Mouse (Mus musculus) forebrain, embryonic 10.5 days (tissue): ENCODE measurements around the gene Ttyh3. TPM values are rescaled to one million over a fixed set of nuclear protein-coding genes. Genes with fewer than 3 reads are reported as not detected.

Source experiments
- DNase-seq: peaks from one replicate; pipeline ENCODE4 v3.0.0-alpha.2; 2017; ENCODE audit warnings: low spot score; ENCODE audit errors: extremely low spot score
- H3K27ac ChIP-seq: fragments of 300-500 bp; sonication (generic); 2 replicates; pipeline ENCODE4 v1.5.1; 2016; ENCODE audit warnings: mild to moderate bottlenecking
- H3K27me3 ChIP-seq: fragments of 300-500 bp; sonication (generic); 2 replicates; pipeline ENCODE4 v1.6.1; 2016; ENCODE audit warnings: mild to moderate bottlenecking; ENCODE audit not compliant: poor library complexity, severe bottlenecking
- H3K36me3 ChIP-seq: fragments of 300-500 bp; sonication (generic); replicated peaks from 2 replicates; pipeline ENCODE4 v1.6.1; 2016; ENCODE audit warnings: mild to moderate bottlenecking, moderate library complexity
- H3K4me1 ChIP-seq: fragments of 300-500 bp; sonication (generic); 2 replicates; pipeline ENCODE4 v1.6.1; 2016
- H3K4me3 ChIP-seq: fragments of 300-500 bp; sonication (generic); 2 replicates; pipeline ENCODE4 v1.5.1; 2016; ENCODE audit warnings: mild to moderate bottlenecking, moderate library complexity
- H3K9me3 ChIP-seq: fragments of 300-500 bp; sonication (generic); 2 replicates; pipeline ENCODE4 v1.6.1; 2016; ENCODE audit warnings: mild to moderate bottlenecking, moderate library complexity
- WGBS: fragments of 180-500 bp; shearing (Covaris S2); methylation state at CpG from one replicate; pipeline ENCODE4 v1.1.7; 2016; 5-methylcytosine and 5-hydroxymethylcytosine counted together
- polyA plus RNA-seq: library from polyadenylated mRNA; unstranded; fragments of >200 nt; fragmentation: Nextera tagmentation; extraction: Ambion mirVana; gene quantifications from 2 replicates; pipeline ENCODE4 v1.2.1, GENCODE M21; 2016

Gene Ttyh3
- polyA plus RNA-seq, 1 experiment from 2014 or later, result 35.7 TPM

GRCm38 (mm10) chr5:140621092-140621491 is 27.7 kb downstream of the Ttyh3 start:
- peaks cover 34% of the 10 kb centered on the region for H3K4me1 ChIP-seq
- H3K27me3 ChIP-seq, result no peaks in the 10 kb centered on the region
- WGBS, result 80% methylated on average over 9 of the region's 9 CpGs
- H3K36me3 ChIP-seq, result peaks cover 74% of the 10 kb centered on the region
- H3K4me3 ChIP-seq, result no peak overlapping the region
- H3K9me3 ChIP-seq, result no peaks in the 10 kb centered on the region
- peak overlapping the region; percentile 44; the same call in 1 of the 2 replicates for H3K27ac ChIP-seq
- DNase-seq, result no peak

- no peak for DNase-seq
- Histone ChIP-seq H3K4me1 (peaks cover 40% of the 10 kb centered on the region), H3K9me3 (no peaks in the 10 kb centered on the region), H3K27ac (peak overlapping the region; percentile 56; the same call in 1 of the 2 replicates), H3K4me3 (no peak overlapping the region), H3K36me3 (peaks cover 72% of the 10 kb centered on the region), H3K27me3 (no peaks in the 10 kb centered on the region)
- WGBS, result 61% methylated on average over 7 of the region's 7 CpGs
These were observed 28.7 kb downstream of the Ttyh3 start for GRCm38 (mm10) chr5:140619895-140620736.

- 24% methylated on average over 6 of the region's 6 CpGs for whole genome bisulfite sequencing
- no peak overlapping the region for H3K4me3 ChIP-seq
- H3K9me3 ChIP-seq, result no peaks in the 10 kb centered on the region
- no peaks in the 10 kb centered on the region for H3K27me3 ChIP-seq
- H3K4me1 ChIP-seq, result peaks cover 48% of the 10 kb centered on the region
- DNase-seq, result peak; percentile 86
- H3K27ac ChIP-seq, result no peak overlapping the region
- H3K36me3 ChIP-seq, result peaks cover 72% of the 10 kb centered on the region
These were observed 29.6 kb downstream of the Ttyh3 start for GRCm38 (mm10) chr5:140619151-140619771.

- DNase-seq, result no peak
- Histone ChIP-seq H3K27ac (0 out of 2 replicates have a peak overlapping the region, but pooled peaks have one; percentile 68), H3K9me3 (no peaks in the 10 kb centered on the region), H3K27me3 (peaks cover 1% of the 10 kb centered on the region; the same call in 1 of the 2 replicates), H3K4me3 (no peak overlapping the region), H3K4me1 (peaks cover 60% of the 10 kb centered on the region), H3K36me3 (peaks cover 72% of the 10 kb centered on the region)
- WGBS, result 78% methylated on average over 5 of the region's 5 CpGs
These were observed 31.1 kb downstream of the Ttyh3 start for GRCm38 (mm10) chr5:140617714-140618113.

GRCm38 (mm10) chr5:140616691-140617090 is 32.1 kb downstream of the Ttyh3 start:
- WGBS, result 70% methylated on average over 9 of the region's 9 CpGs
- Histone ChIP-seq H3K36me3 (peaks cover 71% of the 10 kb centered on the region), H3K4me1 (peaks cover 61% of the 10 kb centered on the region), H3K27me3 (peaks cover 11% of the 10 kb centered on the region; the same call in 1 of the 2 replicates), H3K4me3 (no peak overlapping the region), H3K27ac (peak overlapping the region; percentile 68), H3K9me3 (no peaks in the 10 kb centered on the region)
- no peak for DNase-seq

GRCm38 (mm10) chr5:140616110-140616503 is 32.7 kb downstream of the Ttyh3 start:
- peaks cover 66% of the 10 kb centered on the region for H3K36me3 ChIP-seq
- DNase-seq, result no peak
- H3K27ac ChIP-seq, result peak overlapping the region; percentile 68
- peaks cover 61% of the 10 kb centered on the region for H3K4me1 ChIP-seq
- H3K27me3 ChIP-seq, result peaks cover 16% of the 10 kb centered on the region; the same call in 1 of the 2 replicates
- 85% methylated on average over 6 of the region's 6 CpGs for WGBS
- no peak overlapping the region for H3K4me3 ChIP-seq
- H3K9me3 ChIP-seq, result no peaks in the 10 kb centered on the region

- H3K36me3 ChIP-seq, result peaks cover 64% of the 10 kb centered on the region
- peaks cover 22% of the 10 kb centered on the region for H3K27me3 ChIP-seq
- H3K27ac ChIP-seq, result 0 out of 2 replicates have a peak overlapping the region, but pooled peaks have one; percentile 40
- DNase-seq, result no peak
- WGBS, result 88% methylated on average over 10 of the region's 10 CpGs
- H3K4me3 ChIP-seq, result no peak overlapping the region
- no peaks in the 10 kb centered on the region for H3K9me3 ChIP-seq
- peaks cover 67% of the 10 kb centered on the region for H3K4me1 ChIP-seq
These were observed 33.3 kb downstream of the Ttyh3 start for GRCm38 (mm10) chr5:140615321-140616109.

GRCm38 (mm10) chr5:140614837-140615236 is 34.0 kb downstream of the Ttyh3 start:
- no peak for DNase-seq
- Histone ChIP-seq H3K27me3 (peaks cover 28% of the 10 kb centered on the region), H3K4me3 (no peak overlapping the region), H3K27ac (peak overlapping the region; percentile 40; the same call in 1 of the 2 replicates), H3K36me3 (peaks cover 64% of the 10 kb centered on the region), H3K4me1 (peaks cover 69% of the 10 kb centered on the region), H3K9me3 (no peaks in the 10 kb centered on the region)
- WGBS, result 87% methylated on average over 4 of the region's 4 CpGs

GRCm38 (mm10) chr5:140614141-140614540 is 34.7 kb downstream of the Ttyh3 start:
- Histone ChIP-seq H3K27me3 (peaks cover 35% of the 10 kb centered on the region), H3K4me1 (peaks cover 73% of the 10 kb centered on the region), H3K27ac (peak overlapping the region; percentile 40; the same call in 1 of the 2 replicates), H3K36me3 (peaks cover 64% of the 10 kb centered on the region), H3K4me3 (no peak overlapping the region), H3K9me3 (no peaks in the 10 kb centered on the region)
- no peak for DNase-seq
- 95% methylated on average over 10 of the region's 10 CpGs for WGBS

GRCm38 (mm10) chr5:140612191-140612590 is 36.6 kb downstream of the Ttyh3 start:
- no peaks in the 10 kb centered on the region for H3K9me3 ChIP-seq
- no peak for DNase-seq
- H3K4me1 ChIP-seq, result peaks cover 91% of the 10 kb centered on the region
- H3K36me3 ChIP-seq, result peaks cover 52% of the 10 kb centered on the region
- peaks cover 55% of the 10 kb centered on the region for H3K27me3 ChIP-seq
- H3K27ac ChIP-seq, result peak overlapping the region; percentile 95
- H3K4me3 ChIP-seq, result peak overlapping the region; percentile 70
- 28% methylated on average over 18 of the region's 18 CpGs for WGBS

GRCm38 (mm10) chr5:140611611-140612185 is 37.1 kb downstream of the Ttyh3 start:
- peak; percentile 80 for DNase-seq
- peak overlapping the region; percentile 95 for H3K27ac ChIP-seq
- H3K27me3 ChIP-seq, result peaks cover 60% of the 10 kb centered on the region
- WGBS, result 7% methylated on average over 15 of the region's 15 CpGs
- peak overlapping the region; percentile 70 for H3K4me3 ChIP-seq
- no peaks in the 10 kb centered on the region for H3K9me3 ChIP-seq
- peaks cover 47% of the 10 kb centered on the region for H3K36me3 ChIP-seq
- H3K4me1 ChIP-seq, result peaks cover 92% of the 10 kb centered on the region

GRCm38 (mm10) chr5:140611021-140611583 is 37.7 kb downstream of the Ttyh3 start:
- Histone ChIP-seq H3K4me3 (peak overlapping the region; percentile 70), H3K36me3 (peaks cover 41% of the 10 kb centered on the region), H3K4me1 (peaks cover 92% of the 10 kb centered on the region)

More at GRCm38 (mm10) chr5:140611021-140611583, 37.7 kb downstream of the Ttyh3 start:
- DNase-seq, result peak; percentile 86
- Histone ChIP-seq H3K9me3 (no peaks in the 10 kb centered on the region), H3K27ac (peak overlapping the region; percentile 95), H3K27me3 (peaks cover 66% of the 10 kb centered on the region)
- 1% methylated on average over 21 of the region's 21 CpGs for WGBS
